Mouse (Mus musculus) ES-E14 (cell line): ENCODE data around the gene Spcs2.

Experiments
- CHD2 ChIP-seq: IDR thresholded peaks from 2 replicates; pipeline ENCODE4 v1.6.1; 2014; ENCODE audit warnings: mild to moderate bottlenecking, low read depth, low read length, inconsistent platforms
- HCFC1 ChIP-seq: IDR thresholded peaks from 2 replicates; pipeline ENCODE4 v1.6.1; 2012; ENCODE audit warnings: low read length, inconsistent platforms, borderline replicate concordance; ENCODE audit not compliant: insufficient read depth
- MAFK ChIP-seq: IDR thresholded peaks from 2 replicates; pipeline ENCODE4 v1.6.1; 2014; ENCODE audit warnings: mild to moderate bottlenecking, low read depth, low read length, inconsistent platforms; ENCODE audit not compliant: insufficient read depth
- ZC3H11A ChIP-seq: IDR thresholded peaks from 2 replicates; pipeline ENCODE4 v1.6.1; 2012; ENCODE audit warnings: low read depth, mild to moderate bottlenecking, inconsistent platforms, low read length, borderline replicate concordance

GRCm38 (mm10) chr7:99875891-99876290 lies 12.6 kb upstream of the Spcs2 start:
- TF ChIP-seq CHD2 (no peak), HCFC1 (no peak), ZC3H11A (no peak), MAFK (no peak)
